Mouse (Mus musculus) adrenal gland, postnatal 10 days (tissue): ENCODE results near the gene Fkbp6. TPM values are rescaled to one million over a fixed set of nuclear protein-coding genes. Genes with fewer than 3 reads are reported as not detected.
"Not testable (repeated sequence)": the region's sequence is repeated elsewhere in the genome, so short reads cannot be mapped to it uniquely, and the experiment has no call there.

ENCODE experiments used
- DNase-seq: peaks from one replicate; pipeline ENCODE4 v3.0.0; 2021; ENCODE audit warnings: mixed read lengths
- long read RNA-seq, 2 experiments: library from polyadenylated mRNA; stranded (forward); transcript quantifications; one replicate each; pipeline ENCODE4 v2.0.0; 2021
- total RNA-seq, 2 experiments: library from RNA; stranded (reverse); gene quantifications; 2 replicates each; pipeline ENCODE4 v1.2.3; 2021

Fkbp6 gene
- under 1 TPM in 1 of 2 experiments, not detected in 1; 0.27 TPM for total RNA-seq
- long read RNA-seq, experiment 1 = 0 reads
- long read RNA-seq, experiment 2 = 0 reads

GRCm38 (mm10) chr5:135349862-135350261, at the start of gene Fkbp6:
Gene Fkbp6, minus strand, starts transcription at chr5:135350044.
- no peak for DNase-seq

- DNase-seq = no peak
Measured at GRCm38 (mm10) chr5:135399382-135399781, 49.5 kb upstream of the Fkbp6 start.

- DNase-seq = peak; percentile 44
Measured at GRCm38 (mm10) chr5:135395826-135396225, 46.0 kb upstream of the Fkbp6 start.

- peak; percentile 89 for DNase-seq
Measured at GRCm38 (mm10) chr5:135394004-135394823, 44.4 kb upstream of the Fkbp6 start, which contains the start of gene Pom121. Gene Pom121, minus strand, starts transcription at chr5:135394546.

- no peak for DNase-seq
Measured at GRCm38 (mm10) chr5:135383771-135384170, 33.9 kb upstream of the Fkbp6 start.

GRCm38 (mm10) chr5:135382746-135383145, 32.9 kb upstream of the Fkbp6 start:
- no peak for DNase-seq

GRCm38 (mm10) chr5:135381356-135381925, 31.6 kb upstream of the Fkbp6 start:
- no peak for DNase-seq

GRCm38 (mm10) chr5:135380681-135381080, 30.8 kb upstream of the Fkbp6 start:
- DNase-seq = no peak

GRCm38 (mm10) chr5:135376341-135376740, 26.5 kb upstream of the Fkbp6 start:
- no peak for DNase-seq

- peak; percentile 79 for DNase-seq
Measured at GRCm38 (mm10) chr5:135375167-135375566, 25.3 kb upstream of the Fkbp6 start.

- no peak for DNase-seq
Measured at GRCm38 (mm10) chr5:135373601-135374000, 23.8 kb upstream of the Fkbp6 start.

GRCm38 (mm10) chr5:135371195-135371594, 21.4 kb upstream of the Fkbp6 start:
- DNase-seq = no peak

- peak; percentile 96 for DNase-seq
Measured at GRCm38 (mm10) chr5:135369787-135370654, 20.2 kb upstream of the Fkbp6 start, which contains the start of gene Nsun5. Gene Nsun5, plus strand, starts transcription at chr5:135369953.

GRCm38 (mm10) chr5:135369196-135369595, 19.4 kb upstream of the Fkbp6 start:
- DNase-seq = not testable (repeated sequence)

- DNase-seq = peak; percentile 36
Measured at GRCm38 (mm10) chr5:135368312-135368711, 18.5 kb upstream of the Fkbp6 start.

- DNase-seq = no peak
Measured at GRCm38 (mm10) chr5:135367841-135368240, 18.0 kb upstream of the Fkbp6 start.

- DNase-seq = peak; percentile 30
Measured at GRCm38 (mm10) chr5:135363540-135363939, 13.7 kb upstream of the Fkbp6 start.

GRCm38 (mm10) chr5:135362572-135362971, 12.7 kb upstream of the Fkbp6 start:
- DNase-seq = no peak

- DNase-seq = peak; percentile 61
Measured at GRCm38 (mm10) chr5:135359772-135360171, 9.9 kb upstream of the Fkbp6 start.

- peak; percentile 37 for DNase-seq
Measured at GRCm38 (mm10) chr5:135357556-135357955, 7.7 kb upstream of the Fkbp6 start.

GRCm38 (mm10) chr5:135356090-135356489, 6.2 kb upstream of the Fkbp6 start:
- DNase-seq = no peak

- DNase-seq = no peak
Measured at GRCm38 (mm10) chr5:135353564-135353963, 3.7 kb upstream of the Fkbp6 start.
